Mouse (Mus musculus): ENCODE measurements at regions not wholly inside any gene's neighbourhood (a gene's known extent, or its start where the extent isn't known, plus 50 kb on each side); places are given as distances from the start of the nearest gene placed in this dataset.

- no peak for ATAC-seq (replicated peaks; ENCODE audit: insufficient number of reproducible peaks, low FRiP score, low TSS enrichment, low read depth)
- Histone ChIP-seq H3K4me1 (ENCODE audit: control insufficient read depth, insufficient read depth, low read length) (no peaks in the 10 kb centered on the region), H3K9me3 (replicated peaks; ENCODE audit: control insufficient read depth, low read length) (no peaks in the 10 kb centered on the region), H3K36me3 (replicated peaks; ENCODE audit: control insufficient read depth, insufficient read depth, low read depth, low read length) (no peaks in the 10 kb centered on the region), H3K9ac (replicated peaks; ENCODE audit: low read length) (no peak overlapping the region), H3K27ac (replicated peaks; ENCODE audit: low read depth, low read length) (no peak overlapping the region), H3K4me2 (ENCODE audit: low read depth, low read length) (no peak overlapping the region), H3K27me3 (ENCODE audit: control insufficient read depth, insufficient read depth, low read length) (no peaks in the 10 kb centered on the region), H3K4me3 (ENCODE audit: low read depth, low read length) (no peak overlapping the region)
- 91% methylated on average over 1 of the region's 1 CpGs for WGBS
- no peak for DNase-seq (ENCODE audit: low spot score)
Measured at GRCm38 (mm10) chr13:5964626-5965025, 103.3 kb downstream of the Klf6 start.

- no peak overlapping the region for H3K9ac ChIP-seq (replicated peaks; ENCODE audit: low read length)
- no peak overlapping the region for H3K4me3 ChIP-seq (ENCODE audit: low read depth, low read length)
- no peak for ATAC-seq (replicated peaks; ENCODE audit: insufficient number of reproducible peaks, low FRiP score, low TSS enrichment, low read depth)
- no peak overlapping the region for H3K27ac ChIP-seq (replicated peaks; ENCODE audit: low read depth, low read length)
- H3K36me3 ChIP-seq (replicated peaks; ENCODE audit: control insufficient read depth, insufficient read depth, low read depth, low read length), result no peaks in the 10 kb centered on the region
- H3K27me3 ChIP-seq (ENCODE audit: control insufficient read depth, insufficient read depth, low read length), result no peaks in the 10 kb centered on the region
- H3K4me2 ChIP-seq (ENCODE audit: low read depth, low read length), result no peak overlapping the region
- no peaks in the 10 kb centered on the region for H3K9me3 ChIP-seq (replicated peaks; ENCODE audit: control insufficient read depth, low read length)
- H3K4me1 ChIP-seq (ENCODE audit: control insufficient read depth, insufficient read depth, low read length), result no peaks in the 10 kb centered on the region
- WGBS, result 41% methylated on average over 1 of the region's 1 CpGs
- no peak for DNase-seq (ENCODE audit: low spot score)
Measured at GRCm38 (mm10) chr13:5978615-5979014, 117.3 kb downstream of the Klf6 start.

- no peak overlapping the region for H3K4me3 ChIP-seq (ENCODE audit: low read depth, low read length)
- no peak overlapping the region for H3K4me2 ChIP-seq (ENCODE audit: low read depth, low read length)
- DNase-seq (ENCODE audit: low spot score) (no peak), ATAC-seq (replicated peaks; ENCODE audit: insufficient number of reproducible peaks, low FRiP score, low TSS enrichment, low read depth) (no peak)
- H3K36me3 ChIP-seq (replicated peaks; ENCODE audit: control insufficient read depth, insufficient read depth, low read depth, low read length), result no peaks in the 10 kb centered on the region
- 94% methylated on average over 2 of the region's 2 CpGs for WGBS
- H3K27me3 ChIP-seq (ENCODE audit: control insufficient read depth, insufficient read depth, low read length), result no peaks in the 10 kb centered on the region
- H3K9ac ChIP-seq (replicated peaks; ENCODE audit: low read length), result no peak overlapping the region
- H3K4me1 ChIP-seq (ENCODE audit: control insufficient read depth, insufficient read depth, low read length), result no peaks in the 10 kb centered on the region
- H3K9me3 ChIP-seq (replicated peaks; ENCODE audit: control insufficient read depth, low read length), result no peaks in the 10 kb centered on the region
- no peak overlapping the region for H3K27ac ChIP-seq (replicated peaks; ENCODE audit: low read depth, low read length)
Measured at GRCm38 (mm10) chr13:5987491-5987890, 126.2 kb downstream of the Klf6 start.

- WGBS, result 84% methylated on average over 7 of the region's 7 CpGs
- no peak overlapping the region for H3K4me2 ChIP-seq (ENCODE audit: low read depth, low read length)
- H3K27me3 ChIP-seq (ENCODE audit: control insufficient read depth, insufficient read depth, low read length), result no peaks in the 10 kb centered on the region
- no peak for DNase-seq (ENCODE audit: low spot score)
- H3K9ac ChIP-seq (replicated peaks; ENCODE audit: low read length), result no peak overlapping the region
- no peaks in the 10 kb centered on the region for H3K9me3 ChIP-seq (replicated peaks; ENCODE audit: control insufficient read depth, low read length)
- H3K27ac ChIP-seq (replicated peaks; ENCODE audit: low read depth, low read length), result no peak overlapping the region
- no peaks in the 10 kb centered on the region for H3K4me1 ChIP-seq (ENCODE audit: control insufficient read depth, insufficient read depth, low read length)
- H3K36me3 ChIP-seq (replicated peaks; ENCODE audit: control insufficient read depth, insufficient read depth, low read depth, low read length), result no peaks in the 10 kb centered on the region
- H3K4me3 ChIP-seq (ENCODE audit: low read depth, low read length), result no peak overlapping the region
- no peak for ATAC-seq (replicated peaks; ENCODE audit: insufficient number of reproducible peaks, low FRiP score, low TSS enrichment, low read depth)
Measured at GRCm38 (mm10) chr13:5988407-5988806, 127.1 kb downstream of the Klf6 start.

- no peak overlapping the region for H3K9ac ChIP-seq (replicated peaks; ENCODE audit: low read length)
- H3K4me2 ChIP-seq (ENCODE audit: low read depth, low read length), result no peak overlapping the region
- no peaks in the 10 kb centered on the region for H3K9me3 ChIP-seq (replicated peaks; ENCODE audit: control insufficient read depth, low read length)
- ATAC-seq (replicated peaks; ENCODE audit: insufficient number of reproducible peaks, low FRiP score, low TSS enrichment, low read depth) (no peak), DNase-seq (ENCODE audit: low spot score) (no peak)
- H3K4me3 ChIP-seq (ENCODE audit: low read depth, low read length), result no peak overlapping the region
- no peak overlapping the region for H3K27ac ChIP-seq (replicated peaks; ENCODE audit: low read depth, low read length)
- no peaks in the 10 kb centered on the region for H3K36me3 ChIP-seq (replicated peaks; ENCODE audit: control insufficient read depth, insufficient read depth, low read depth, low read length)
- H3K4me1 ChIP-seq (ENCODE audit: control insufficient read depth, insufficient read depth, low read length), result no peaks in the 10 kb centered on the region
- 81% methylated on average over 8 of the region's 8 CpGs for WGBS
- no peaks in the 10 kb centered on the region for H3K27me3 ChIP-seq (ENCODE audit: control insufficient read depth, insufficient read depth, low read length)
Measured at GRCm38 (mm10) chr13:6000559-6001217, 139.4 kb downstream of the Klf6 start.

GRCm38 (mm10) chr13:6001218-6001564 lies 139.9 kb downstream of the Klf6 start:
- Histone ChIP-seq H3K9me3 (replicated peaks; ENCODE audit: control insufficient read depth, low read length) (no peaks in the 10 kb centered on the region), H3K27ac (replicated peaks; ENCODE audit: low read depth, low read length) (no peak overlapping the region), H3K4me3 (ENCODE audit: low read depth, low read length) (no peak overlapping the region), H3K36me3 (replicated peaks; ENCODE audit: control insufficient read depth, insufficient read depth, low read depth, low read length) (no peaks in the 10 kb centered on the region), H3K9ac (replicated peaks; ENCODE audit: low read length) (no peak overlapping the region), H3K4me1 (ENCODE audit: control insufficient read depth, insufficient read depth, low read length) (no peaks in the 10 kb centered on the region), H3K27me3 (ENCODE audit: control insufficient read depth, insufficient read depth, low read length) (no peaks in the 10 kb centered on the region), H3K4me2 (ENCODE audit: low read depth, low read length) (no peak overlapping the region)
- WGBS, result 85% methylated on average over 3 of the region's 3 CpGs
- ATAC-seq (replicated peaks; ENCODE audit: insufficient number of reproducible peaks, low FRiP score, low TSS enrichment, low read depth) (no peak), DNase-seq (ENCODE audit: low spot score) (no peak)

- Histone ChIP-seq H3K9ac (replicated peaks; ENCODE audit: low read length) (no peak overlapping the region), H3K36me3 (replicated peaks; ENCODE audit: control insufficient read depth, insufficient read depth, low read depth, low read length) (no peaks in the 10 kb centered on the region), H3K4me2 (ENCODE audit: low read depth, low read length) (no peak overlapping the region), H3K4me3 (ENCODE audit: low read depth, low read length) (no peak overlapping the region), H3K4me1 (ENCODE audit: control insufficient read depth, insufficient read depth, low read length) (no peaks in the 10 kb centered on the region), H3K27me3 (ENCODE audit: control insufficient read depth, insufficient read depth, low read length) (no peaks in the 10 kb centered on the region), H3K27ac (replicated peaks; ENCODE audit: low read depth, low read length) (no peak overlapping the region), H3K9me3 (replicated peaks; ENCODE audit: control insufficient read depth, low read length) (no peaks in the 10 kb centered on the region)
- 94% methylated on average over 6 of the region's 6 CpGs for WGBS
- ATAC-seq (replicated peaks; ENCODE audit: insufficient number of reproducible peaks, low FRiP score, low TSS enrichment, low read depth) (no peak), DNase-seq (ENCODE audit: low spot score) (no peak)
Measured at GRCm38 (mm10) chr13:6005901-6006300, 144.6 kb downstream of the Klf6 start.

GRCm38 (mm10) chr13:6009671-6010070 lies 148.4 kb downstream of the Klf6 start:
- Histone ChIP-seq H3K4me3 (ENCODE audit: low read depth, low read length) (no peak overlapping the region), H3K9ac (replicated peaks; ENCODE audit: low read length) (no peak overlapping the region), H3K27ac (replicated peaks; ENCODE audit: low read depth, low read length) (no peak overlapping the region), H3K4me1 (ENCODE audit: control insufficient read depth, insufficient read depth, low read length) (no peaks in the 10 kb centered on the region), H3K4me2 (ENCODE audit: low read depth, low read length) (no peak overlapping the region), H3K36me3 (replicated peaks; ENCODE audit: control insufficient read depth, insufficient read depth, low read depth, low read length) (no peaks in the 10 kb centered on the region), H3K27me3 (ENCODE audit: control insufficient read depth, insufficient read depth, low read length) (no peaks in the 10 kb centered on the region), H3K9me3 (replicated peaks; ENCODE audit: control insufficient read depth, low read length) (no peaks in the 10 kb centered on the region)
- no peak for DNase-seq (ENCODE audit: low spot score)
- WGBS, result 67% methylated on average over 1 of the region's 1 CpGs
- ATAC-seq (replicated peaks; ENCODE audit: insufficient number of reproducible peaks, low FRiP score, low TSS enrichment, low read depth), result no peak

All from embryonic facial prominence, embryonic 11.5 days (tissue).